Mouse (Mus musculus) bone marrow, adult 2 months (tissue): Measurements from ENCODE around the gene Map10. TPM values are rescaled to one million over a fixed set of nuclear protein-coding genes. Genes with fewer than 3 reads are reported as not detected.

Source experiments
- H3K27ac ChIP-seq: fragments of 200-500 bp; 2 replicates; pipeline ENCODE4 v1.5.1; 2012; ENCODE audit warnings: low read depth, mild to moderate bottlenecking, control low read depth, inconsistent platforms, low read length; ENCODE audit not compliant: control insufficient read depth, poor library complexity, insufficient read depth
- H3K4me1 ChIP-seq: fragments of 200-500 bp; 2 replicates; pipeline ENCODE4 v1.6.1; 2011; ENCODE audit warnings: low read length; ENCODE audit not compliant: control insufficient read depth, insufficient read depth
- H3K4me3 ChIP-seq: fragments of 200-500 bp; replicated peaks from 2 replicates; pipeline ENCODE3; 2011; ENCODE audit warnings: mild to moderate bottlenecking, low read depth, low read length, control low read depth; ENCODE audit not compliant: control insufficient read depth
- CTCF ChIP-seq: fragments of 200-500 bp; IDR thresholded peaks from 2 replicates; pipeline ENCODE4 v1.5.1; 2011; ENCODE audit warnings: low read length, control low read depth; ENCODE audit not compliant: control insufficient read depth, insufficient read depth
- POLR2A ChIP-seq: fragments of 200-500 bp; IDR thresholded peaks from 2 replicates; pipeline ENCODE4 v1.6.1; 2011; ENCODE audit warnings: low read depth, mild to moderate bottlenecking, control low read depth, low read length, borderline replicate concordance; ENCODE audit not compliant: control insufficient read depth
- WGBS: fragments of 180-500 bp; shearing (Covaris S2); methylation state at CpG from one replicate; pipeline ENCODE4 v1.1.7; 2018; 5-methylcytosine and 5-hydroxymethylcytosine counted together
- polyA plus RNA-seq: library from polyadenylated mRNA; stranded (reverse); fragments of >200 nt; gene quantifications from 2 replicates; pipeline ENCODE4 v1.2.4, GENCODE M21; 2011; ENCODE audit warnings: low replicate concordance; ENCODE audit not compliant: missing spikeins, insufficient read depth, insufficient read length

Map10 gene
- polyA plus RNA-seq, 1 experiment, result 0.42 TPM

- TF ChIP-seq CTCF (no peak), POLR2A (no peak)
- H3K4me1 ChIP-seq, result no peaks in the 10 kb centered on the region
- no peak overlapping the region for H3K4me3 ChIP-seq
- WGBS, result 66% methylated on average over 10 of the region's 10 CpGs
- H3K27ac ChIP-seq, result no peak overlapping the region
Measured at GRCm38 (mm10) chr8:125645757-125646478, 23.7 kb upstream of the Map10 start.

- no peak for TF ChIP-seq POLR2A
- TF ChIP-seq CTCF, result no peak
- no peak overlapping the region for H3K4me3 ChIP-seq
- 6% methylated on average over 4 of the region's 4 CpGs for WGBS
Measured at GRCm38 (mm10) chr8:125649447-125649846, 20.2 kb upstream of the Map10 start.

GRCm38 (mm10) chr8:125654821-125655220 is 14.8 kb upstream of the Map10 start:
- no peak overlapping the region for H3K4me3 ChIP-seq
- no peak for TF ChIP-seq CTCF
- no peak for TF ChIP-seq POLR2A
- 83% methylated on average over 2 of the region's 2 CpGs for WGBS
- H3K4me1 ChIP-seq, result no peaks in the 10 kb centered on the region
- no peak overlapping the region for H3K27ac ChIP-seq

More at GRCm38 (mm10) chr8:125649447-125649846, 20.2 kb upstream of the Map10 start:
- H3K4me1 ChIP-seq, result no peaks in the 10 kb centered on the region
- no peak overlapping the region for H3K27ac ChIP-seq

GRCm38 (mm10) chr8:125658508-125658907 is 11.1 kb upstream of the Map10 start:
- WGBS, result 83% methylated on average over 5 of the region's 5 CpGs

GRCm38 (mm10) chr8:125658926-125659325 is 10.7 kb upstream of the Map10 start:
- TF ChIP-seq POLR2A (no peak), CTCF (no peak)
- WGBS, result 78% methylated on average over 4 of the region's 4 CpGs
- no peak overlapping the region for H3K4me3 ChIP-seq
- no peaks in the 10 kb centered on the region for H3K4me1 ChIP-seq
- no peak overlapping the region for H3K27ac ChIP-seq

More at GRCm38 (mm10) chr8:125658508-125658907, 11.1 kb upstream of the Map10 start:
- no peak for TF ChIP-seq POLR2A
- TF ChIP-seq CTCF, result no peak
- H3K27ac ChIP-seq, result no peak overlapping the region
- no peak overlapping the region for H3K4me3 ChIP-seq
- no peaks in the 10 kb centered on the region for H3K4me1 ChIP-seq

- Histone ChIP-seq H3K4me1 (no peaks in the 10 kb centered on the region), H3K27ac (no peak overlapping the region), H3K4me3 (no peak overlapping the region)
- TF ChIP-seq CTCF (no peak), POLR2A (no peak)
- WGBS, result 95% methylated on average over 6 of the region's 6 CpGs
Measured at GRCm38 (mm10) chr8:125660397-125660796, 9.2 kb upstream of the Map10 start.

GRCm38 (mm10) chr8:125661958-125662668 is 7.5 kb upstream of the Map10 start:
- 88% methylated on average over 13 of the region's 13 CpGs for WGBS
- no peak for TF ChIP-seq POLR2A
- TF ChIP-seq CTCF, result no peak
- Histone ChIP-seq H3K4me1 (no peaks in the 10 kb centered on the region), H3K27ac (no peak overlapping the region), H3K4me3 (no peak overlapping the region)

GRCm38 (mm10) chr8:125662669-125663048 is 7.0 kb upstream of the Map10 start:
- TF ChIP-seq POLR2A (no peak), CTCF (no peak)
- Histone ChIP-seq H3K27ac (no peak overlapping the region), H3K4me3 (no peak overlapping the region), H3K4me1 (no peaks in the 10 kb centered on the region)
- 81% methylated on average over 6 of the region's 6 CpGs for WGBS
